Mouse (Mus musculus): Measurements from ENCODE around the gene Lcn12.
A peak's percentile ranks its signal among the peaks of the same experiment; 100 is the strongest.

The Lcn12 gene

DNA sequence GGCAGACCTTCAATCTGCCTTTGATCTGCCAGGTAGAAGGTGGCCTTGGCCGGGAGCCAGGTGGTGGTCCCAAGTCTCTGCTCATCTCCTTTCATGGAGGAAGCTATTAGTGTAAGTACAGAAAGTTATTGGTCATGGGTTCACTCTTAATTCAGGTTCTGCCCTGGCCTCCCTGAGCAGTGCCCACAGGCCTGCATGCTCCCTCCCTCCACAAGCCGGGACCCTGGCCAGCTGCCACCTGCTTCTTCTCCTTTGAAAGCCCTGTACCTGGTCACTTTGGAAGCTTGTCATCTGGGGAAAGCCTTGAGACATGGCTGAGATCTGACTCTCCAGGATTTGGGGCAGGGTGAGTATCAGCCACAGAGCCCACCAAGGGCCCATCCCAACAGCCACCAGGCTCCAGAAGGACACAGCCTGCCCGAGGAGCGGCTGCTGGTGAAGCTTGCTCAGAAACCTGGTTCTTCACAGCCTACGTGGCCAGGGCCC, at the start of gene Lcn12:
TSS of gene Lcn12 (minus strand) at position 436 of the 486 bp plus-strand sequence.
- no peak for DNase-seq (ENCODE audit: low spot score)

GRCm38 (mm10) chr2:25541644-25542367, 48.1 kb upstream of the Lcn12 start:
- DNase-seq (ENCODE audit: low spot score): no peak

DNA sequence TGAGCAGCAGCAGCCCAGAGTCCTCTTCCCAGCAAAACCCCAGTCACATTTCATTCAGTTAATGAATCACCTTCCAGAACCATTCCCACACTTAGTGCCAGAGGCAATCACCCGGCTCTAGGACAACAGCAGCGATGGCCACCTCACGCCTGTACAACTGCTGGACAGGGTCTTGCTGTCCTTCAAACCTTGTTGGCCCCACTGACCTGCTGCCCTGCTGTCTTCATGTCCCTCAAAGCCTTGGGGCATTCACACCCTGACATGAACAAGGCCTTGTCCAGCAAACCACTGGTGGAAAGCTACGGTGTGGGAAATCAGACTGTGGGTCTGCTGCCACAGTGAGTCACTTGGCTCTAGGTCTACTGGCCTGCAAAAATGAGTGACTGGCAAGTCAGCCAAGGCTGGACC, 46.8 kb upstream of the Lcn12 start:
- no peak for DNase-seq (ENCODE audit: low spot score)

DNA sequence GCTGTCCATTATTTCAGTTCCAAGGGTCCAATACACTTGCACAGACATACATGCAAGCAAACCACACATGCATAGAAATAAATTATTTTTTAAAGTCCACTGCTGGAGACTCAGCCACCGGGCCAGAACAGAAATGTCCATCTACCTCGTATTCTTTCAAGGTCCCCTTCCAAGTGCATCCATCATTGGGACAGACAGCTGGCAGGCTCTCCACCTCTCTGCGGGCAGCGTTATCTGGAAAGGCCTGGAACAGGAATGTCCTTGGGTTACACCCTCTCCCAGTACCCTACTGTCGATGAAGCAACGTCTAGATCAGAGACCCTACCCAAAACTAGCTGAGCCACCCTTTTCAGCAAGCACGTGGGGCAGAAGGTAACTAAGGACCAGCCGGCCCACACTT, 42.8 kb upstream of the Lcn12 start:
- no peak for DNase-seq (ENCODE audit: low spot score)

- no peak for DNase-seq (ENCODE audit: low spot score)
Observed at GRCm38 (mm10) chr2:25534866-25535182, 41.1 kb upstream of the Lcn12 start.

- peak; percentile 45 for DNase-seq (ENCODE audit: low spot score)
Observed at GRCm38 (mm10) chr2:25534178-25534865, 40.6 kb upstream of the Lcn12 start.

DNA sequence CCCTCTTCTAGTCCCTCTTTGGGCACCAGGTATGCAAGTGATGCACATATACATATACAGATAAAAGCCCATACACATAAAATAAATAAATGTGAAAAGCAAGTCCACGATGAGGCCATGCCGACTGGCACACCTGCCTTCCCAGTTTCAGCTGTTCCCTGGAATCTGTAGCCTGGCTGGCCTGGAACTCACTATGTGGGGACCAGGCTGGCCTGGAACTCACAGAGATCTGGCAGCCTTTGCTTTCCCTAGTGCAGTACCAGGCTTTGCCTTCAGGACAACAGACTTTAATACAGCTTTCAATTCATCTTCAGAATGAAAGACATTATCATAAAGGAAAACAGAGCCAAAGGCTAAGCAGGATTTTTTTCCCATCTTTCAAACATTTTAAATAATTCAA, 40.0 kb upstream of the Lcn12 start:
- DNase-seq (ENCODE audit: low spot score): no peak

GRCm38 (mm10) chr2:25526510-25527302, 33.0 kb upstream of the Lcn12 start:
- DNase-seq (ENCODE audit: low spot score): no peak

DNA sequence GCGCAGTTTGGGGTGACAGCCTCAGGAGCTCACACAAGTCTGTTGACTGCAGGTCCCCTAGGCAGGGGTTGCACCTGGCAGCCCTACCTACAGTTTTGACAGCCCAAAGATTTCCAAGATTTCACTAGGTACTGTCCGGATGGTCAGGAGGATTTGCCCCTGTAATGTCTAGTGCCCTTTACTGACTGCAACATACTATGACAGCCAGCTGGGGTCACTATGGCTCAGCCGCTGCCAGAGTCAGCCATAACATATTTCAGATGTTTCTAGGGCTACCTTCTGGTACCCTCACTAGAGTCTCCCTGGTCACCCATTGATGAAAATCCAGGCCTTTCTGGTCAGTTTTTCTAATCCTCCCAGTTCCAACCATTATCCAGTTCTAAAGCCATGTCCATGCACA, 16.2 kb upstream of the Lcn12 start:
- DNase-seq (ENCODE audit: low spot score): no peak

DNA sequence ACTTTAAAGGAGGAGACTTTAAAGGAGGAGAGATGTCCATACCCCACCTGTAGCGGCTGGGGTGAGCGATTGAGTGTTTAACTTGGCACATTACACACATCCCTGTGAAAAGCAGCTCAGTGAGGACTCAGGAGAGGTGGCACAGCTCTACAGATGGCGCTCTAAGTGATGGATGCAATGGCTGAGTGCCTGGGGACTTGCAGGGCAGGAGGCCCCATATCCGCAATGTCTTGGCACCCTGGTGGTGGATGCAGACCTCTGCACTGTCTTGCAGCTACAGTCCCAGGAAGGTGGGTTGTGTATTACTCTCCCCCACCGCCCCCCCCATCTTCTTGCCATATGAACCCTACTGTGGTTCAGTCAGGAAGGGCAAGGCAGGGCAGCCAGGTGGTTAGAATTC, 13.3 kb upstream of the Lcn12 start:
- DNase-seq (ENCODE audit: low spot score): no peak

- DNase-seq (ENCODE audit: low spot score): no peak
Observed at GRCm38 (mm10) chr2:25505860-25506259, 12.1 kb upstream of the Lcn12 start.

- DNase-seq (ENCODE audit: low spot score): no peak
Observed at GRCm38 (mm10) chr2:25505000-25505399, 11.3 kb upstream of the Lcn12 start.

- DNase-seq (ENCODE audit: low spot score): no peak
Observed at GRCm38 (mm10) chr2:25504538-25504937, 10.8 kb upstream of the Lcn12 start.

DNA sequence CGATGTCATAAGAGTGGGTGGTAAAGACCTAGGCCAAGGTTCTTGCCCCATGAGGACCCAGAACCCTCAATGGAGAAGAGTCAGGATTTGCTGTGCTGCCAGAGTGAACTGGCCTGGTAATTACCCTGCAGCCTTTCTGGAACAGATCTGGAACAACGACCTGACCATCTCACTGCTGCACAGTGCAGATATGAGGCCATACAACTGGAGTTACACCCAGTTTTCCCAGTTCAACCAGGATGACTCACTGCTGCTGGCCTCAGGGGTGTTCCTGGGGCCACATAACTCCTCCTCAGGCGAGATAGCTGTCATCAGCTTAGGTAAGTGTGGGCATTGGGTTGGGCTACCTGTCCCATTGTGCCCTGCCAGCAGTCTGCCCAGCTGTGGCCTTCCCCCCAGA, 9.0 kb upstream of the Lcn12 start:
- DNase-seq (ENCODE audit: low spot score): no peak

GRCm38 (mm10) chr2:25501593-25502486, 8.1 kb upstream of the Lcn12 start, which contains the start of gene C8g:
TSS of gene C8g (minus strand) at chr2:25501719.
- no peak for DNase-seq (ENCODE audit: low spot score)

DNA sequence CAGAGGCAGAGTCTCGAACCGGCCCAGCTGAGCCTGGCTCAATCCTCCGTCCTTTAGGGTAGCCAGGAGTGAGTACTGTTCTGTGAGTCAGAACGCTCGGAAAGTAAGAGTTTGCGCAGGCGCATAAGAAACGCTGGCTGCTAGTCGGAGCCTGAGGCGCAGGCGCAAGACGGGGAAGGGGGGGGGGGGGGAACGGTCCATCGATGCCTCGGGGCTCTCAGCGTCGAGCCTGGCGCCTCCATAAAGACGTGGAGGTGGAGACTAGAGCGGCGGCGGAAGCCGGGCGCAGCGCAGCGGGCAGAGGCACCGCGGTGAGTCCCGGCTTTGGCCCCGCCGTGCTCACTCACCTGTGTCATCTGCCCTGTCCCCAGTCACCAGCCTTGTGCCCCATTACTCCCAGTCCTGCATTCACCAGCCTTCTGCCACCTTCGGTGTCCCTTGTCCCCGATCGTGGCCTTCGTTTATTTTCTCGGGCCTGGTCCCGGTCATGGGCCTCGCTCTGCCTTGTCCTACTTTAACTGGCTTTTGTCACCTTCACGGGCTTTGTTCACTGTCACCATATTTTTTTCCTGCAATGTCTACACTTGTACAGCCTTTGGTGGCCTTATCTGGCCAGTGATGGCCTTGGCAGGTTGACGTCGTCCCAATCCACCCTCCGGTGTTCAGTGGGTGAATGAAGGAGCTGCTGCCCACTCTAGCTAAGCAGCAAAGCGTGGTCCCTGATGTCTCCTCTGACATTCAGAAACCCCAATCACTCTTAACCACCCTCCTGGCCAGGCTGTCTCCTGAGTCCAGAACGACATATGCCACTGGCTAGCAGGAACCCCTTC, 7.1 kb upstream of the Lcn12 start, which contains the start of gene Fbxw5:
TSS of gene Fbxw5 (plus strand) at position 175 of the 830 bp plus-strand sequence.
- peak; percentile 53 for DNase-seq (ENCODE audit: low spot score)

- DNase-seq (ENCODE audit: low spot score): no peak
Observed at GRCm38 (mm10) chr2:25500071-25500575, 6.4 kb upstream of the Lcn12 start.

DNA sequence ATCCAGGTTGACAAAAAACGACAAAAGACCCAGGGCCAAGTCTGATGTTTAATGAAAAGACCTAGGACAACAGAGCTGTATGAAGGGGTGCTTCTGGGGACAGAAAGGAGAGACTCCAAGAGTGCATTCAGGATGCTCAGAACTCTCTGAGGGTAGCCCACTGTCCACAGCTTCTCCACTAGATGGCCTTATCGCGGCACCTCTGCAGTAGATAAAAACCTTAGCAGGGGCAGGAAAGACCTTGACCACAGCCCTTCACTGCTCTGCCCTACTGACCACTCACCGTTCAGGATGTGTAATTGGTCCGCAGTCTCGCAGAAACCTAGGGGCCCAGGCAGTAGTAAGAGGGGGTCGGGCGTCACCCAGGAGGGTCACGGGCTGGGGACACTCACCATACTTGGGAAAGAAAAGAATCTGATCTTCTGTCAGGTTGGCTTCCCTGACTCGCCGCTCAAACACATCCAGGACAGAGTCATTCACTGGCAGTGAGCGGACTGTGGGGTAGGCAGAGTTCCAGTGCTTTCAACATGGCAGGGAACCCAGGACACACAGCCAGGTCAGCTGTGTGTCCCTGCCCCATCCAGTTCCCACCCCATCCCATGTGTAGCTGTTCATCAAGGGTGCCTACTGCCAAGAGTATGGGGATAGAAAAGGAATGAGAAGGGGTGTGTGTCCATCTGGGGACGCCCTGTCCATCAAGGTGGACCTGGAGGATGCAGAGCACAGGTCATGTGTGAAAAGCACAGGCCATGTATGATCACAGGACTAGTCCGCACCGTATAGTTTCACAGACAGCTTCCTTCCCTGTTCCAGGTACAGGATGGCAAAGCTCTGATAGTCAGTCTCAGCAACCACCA, 5.1 kb upstream of the Lcn12 start:
- DNase-seq (ENCODE audit: low spot score): no peak

- no peak for DNase-seq (ENCODE audit: low spot score)
Observed at GRCm38 (mm10) chr2:25497846-25498575, 4.3 kb upstream of the Lcn12 start.

Data from spleen, adult 12 weeks (tissue).